Mouse (Mus musculus) thymus, adult 2 months (tissue): ENCODE measurements around the gene Stard8.

Experiments
- CTCF ChIP-seq: fragments of 200-500 bp; IDR thresholded peaks from 2 replicates; pipeline ENCODE4 v1.5.1; 2012; ENCODE audit warnings: mild to moderate bottlenecking, control low read depth, low read length, moderate library complexity, borderline replicate concordance; ENCODE audit not compliant: control insufficient read depth, poor library complexity, insufficient read depth; ENCODE audit errors: extremely low read depth
- POLR2A ChIP-seq: fragments of 200-500 bp; IDR thresholded peaks from 2 replicates; pipeline ENCODE4 v1.6.1; 2012; ENCODE audit warnings: mild to moderate bottlenecking, low read length, control low read depth, moderate library complexity; ENCODE audit not compliant: control insufficient read depth, poor library complexity, insufficient read depth; ENCODE audit errors: extremely low read depth

DNA sequence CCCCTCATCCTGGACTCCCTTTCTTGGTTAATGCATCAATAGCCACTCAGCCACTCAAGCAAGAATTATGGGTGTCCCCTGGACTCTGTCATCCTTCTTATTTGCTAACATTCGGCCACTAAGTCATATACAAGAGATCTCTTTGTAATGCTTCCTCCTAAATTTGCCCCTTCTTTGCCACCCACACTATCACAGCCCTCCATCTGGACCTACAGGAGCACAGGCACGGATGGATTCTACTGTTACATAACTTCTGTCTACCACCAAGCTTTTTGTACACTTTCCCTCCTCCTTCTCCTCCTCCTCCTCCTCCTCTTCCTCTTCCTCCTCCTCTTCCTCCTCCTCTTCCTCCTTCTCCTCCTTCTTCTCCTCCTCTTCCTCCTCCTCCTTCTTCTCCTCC is 18.5 kb downstream of the Stard8 start:
- no peak for TF ChIP-seq CTCF
- TF ChIP-seq POLR2A, result no peak
